Mouse (Mus musculus): ENCODE data around the gene Apba1. TPM values are rescaled to one million over a fixed set of nuclear protein-coding genes. Genes with fewer than 3 reads are reported as not detected.

Apba1 gene
- polyA plus RNA-seq, 1 experiment: 82.0 TPM

GRCm38 (mm10) chr19:23941422-23941949 is 182.8 kb downstream of the Apba1 start:
- no peak overlapping the region for H3K27ac ChIP-seq (ENCODE audit: insufficient read depth, low read length)
- no peak overlapping the region for H3K4me3 ChIP-seq (ENCODE audit: insufficient read depth, low read length)
- TF ChIP-seq CTCF (IDR thresholded peaks at IDR 0.05; ENCODE audit: extremely low read depth, insufficient read depth, low read length) (no peak), POLR2A (IDR thresholded peaks at IDR 0.05; ENCODE audit: extremely low read depth, insufficient read depth, low read length) (no peak)
- H3K4me1 ChIP-seq (ENCODE audit: control insufficient read depth, insufficient read depth, low read length): peaks cover 2% of the 10 kb centered on the region; the same call in 1 of the 2 replicates

- H3K27ac ChIP-seq (ENCODE audit: insufficient read depth, low read length): no peak overlapping the region
- no peak overlapping the region for H3K4me3 ChIP-seq (ENCODE audit: insufficient read depth, low read length)
- no peak for TF ChIP-seq CTCF (IDR thresholded peaks at IDR 0.05; ENCODE audit: extremely low read depth, insufficient read depth, low read length)
- TF ChIP-seq POLR2A (IDR thresholded peaks at IDR 0.05; ENCODE audit: extremely low read depth, insufficient read depth, low read length): no peak
- H3K4me1 ChIP-seq (ENCODE audit: control insufficient read depth, insufficient read depth, low read length): peaks cover 2% of the 10 kb centered on the region; the same call in 1 of the 2 replicates
These were observed 184.2 kb downstream of the Apba1 start for GRCm38 (mm10) chr19:23942886-23943285.

GRCm38 (mm10) chr19:23946026-23946685 is 187.5 kb downstream of the Apba1 start:
- TF ChIP-seq POLR2A (IDR thresholded peaks at IDR 0.05; ENCODE audit: extremely low read depth, insufficient read depth, low read length) (no peak), CTCF (IDR thresholded peaks at IDR 0.05; ENCODE audit: extremely low read depth, insufficient read depth, low read length) (no peak)
- Histone ChIP-seq H3K27ac (ENCODE audit: insufficient read depth, low read length) (no peak overlapping the region), H3K4me1 (ENCODE audit: control insufficient read depth, insufficient read depth, low read length) (peaks cover 4% of the 10 kb centered on the region; the same call in 1 of the 2 replicates), H3K4me3 (ENCODE audit: insufficient read depth, low read length) (no peak overlapping the region)

GRCm38 (mm10) chr19:23946751-23947150 is 188.1 kb downstream of the Apba1 start:
- 0 out of 2 replicates have a peak, but pooled peaks cover 2% of the 10 kb centered on the region for H3K4me1 ChIP-seq (ENCODE audit: control insufficient read depth, insufficient read depth, low read length)
- H3K27ac ChIP-seq (ENCODE audit: insufficient read depth, low read length): no peak overlapping the region
- no peak overlapping the region for H3K4me3 ChIP-seq (ENCODE audit: insufficient read depth, low read length)
- no peak for TF ChIP-seq POLR2A (IDR thresholded peaks at IDR 0.05; ENCODE audit: extremely low read depth, insufficient read depth, low read length)
- TF ChIP-seq CTCF (IDR thresholded peaks at IDR 0.05; ENCODE audit: extremely low read depth, insufficient read depth, low read length): no peak

- 0 out of 2 replicates have a peak, but pooled peaks cover 2% of the 10 kb centered on the region for H3K4me1 ChIP-seq (ENCODE audit: control insufficient read depth, insufficient read depth, low read length)
- no peak overlapping the region for H3K4me3 ChIP-seq (ENCODE audit: insufficient read depth, low read length)
- no peak for TF ChIP-seq CTCF (IDR thresholded peaks at IDR 0.05; ENCODE audit: extremely low read depth, insufficient read depth, low read length)
- no peak for TF ChIP-seq POLR2A (IDR thresholded peaks at IDR 0.05; ENCODE audit: extremely low read depth, insufficient read depth, low read length)
- H3K27ac ChIP-seq (ENCODE audit: insufficient read depth, low read length): no peak overlapping the region
These were observed 189.2 kb downstream of the Apba1 start for GRCm38 (mm10) chr19:23947871-23948270.

GRCm38 (mm10) chr19:23948301-23949000 is 189.8 kb downstream of the Apba1 start:
- Histone ChIP-seq H3K4me1 (ENCODE audit: control insufficient read depth, insufficient read depth, low read length) (0 out of 2 replicates have a peak, but pooled peaks cover 2% of the 10 kb centered on the region), H3K4me3 (ENCODE audit: insufficient read depth, low read length) (no peak overlapping the region), H3K27ac (ENCODE audit: insufficient read depth, low read length) (no peak overlapping the region)
- TF ChIP-seq POLR2A (IDR thresholded peaks at IDR 0.05; ENCODE audit: extremely low read depth, insufficient read depth, low read length): no peak
- TF ChIP-seq CTCF (IDR thresholded peaks at IDR 0.05; ENCODE audit: extremely low read depth, insufficient read depth, low read length): no peak

- TF ChIP-seq CTCF (IDR thresholded peaks at IDR 0.05; ENCODE audit: extremely low read depth, insufficient read depth, low read length) (no peak), POLR2A (IDR thresholded peaks at IDR 0.05; ENCODE audit: extremely low read depth, insufficient read depth, low read length) (no peak)
- H3K4me1 ChIP-seq (ENCODE audit: control insufficient read depth, insufficient read depth, low read length): no peaks in the 10 kb centered on the region
- no peak overlapping the region for H3K4me3 ChIP-seq (ENCODE audit: insufficient read depth, low read length)
- H3K27ac ChIP-seq (ENCODE audit: insufficient read depth, low read length): no peak overlapping the region
These were observed 196.8 kb downstream of the Apba1 start for GRCm38 (mm10) chr19:23955461-23955860.

- H3K27ac ChIP-seq (ENCODE audit: insufficient read depth, low read length): no peak overlapping the region
- TF ChIP-seq POLR2A (IDR thresholded peaks at IDR 0.05; ENCODE audit: extremely low read depth, insufficient read depth, low read length): no peak
- no peak for TF ChIP-seq CTCF (IDR thresholded peaks at IDR 0.05; ENCODE audit: extremely low read depth, insufficient read depth, low read length)
- H3K4me1 ChIP-seq (ENCODE audit: control insufficient read depth, insufficient read depth, low read length): no peaks in the 10 kb centered on the region
- no peak overlapping the region for H3K4me3 ChIP-seq (ENCODE audit: insufficient read depth, low read length)
These were observed 197.8 kb downstream of the Apba1 start for GRCm38 (mm10) chr19:23956299-23956975.

GRCm38 (mm10) chr19:23957563-23957962 is 198.9 kb downstream of the Apba1 start:
- TF ChIP-seq POLR2A (IDR thresholded peaks at IDR 0.05; ENCODE audit: extremely low read depth, insufficient read depth, low read length) (no peak), CTCF (IDR thresholded peaks at IDR 0.05; ENCODE audit: extremely low read depth, insufficient read depth, low read length) (no peak)
- Histone ChIP-seq H3K4me3 (ENCODE audit: insufficient read depth, low read length) (no peak overlapping the region), H3K27ac (ENCODE audit: insufficient read depth, low read length) (no peak overlapping the region), H3K4me1 (ENCODE audit: control insufficient read depth, insufficient read depth, low read length) (no peaks in the 10 kb centered on the region)

All from cortical plate, adult 2 months (tissue).